Mouse (Mus musculus): ENCODE measurements around the gene Sema4c. TPM values are rescaled to one million over a fixed set of nuclear protein-coding genes. Genes with fewer than 3 reads are reported as not detected.

Sema4c gene
- polyA plus RNA-seq, 1 experiment = 16.8 TPM

- Histone ChIP-seq H3K27ac (ENCODE audit: control insufficient read depth, insufficient read depth, low read length) (no peak overlapping the region), H3K4me3 (ENCODE audit: control insufficient read depth, insufficient read depth, low read length) (no peak overlapping the region), H3K4me1 (replicated peaks; ENCODE audit: control insufficient read depth, insufficient read depth, low read length) (no peaks in the 10 kb centered on the region), H3K27me3 (ENCODE audit: control insufficient read depth, insufficient read depth, low read length) (no peaks in the 10 kb centered on the region), H3K36me3 (ENCODE audit: control insufficient read depth, insufficient read depth, low read length) (no peaks in the 10 kb centered on the region)
- DNase-seq = no peak
- TF ChIP-seq CTCF (IDR thresholded peaks at IDR 0.05; ENCODE audit: borderline replicate concordance, control insufficient read depth, extremely low read depth, insufficient read depth, low read length, poor library complexity) = no peak
- no peak for TF ChIP-seq POLR2A (IDR thresholded peaks at IDR 0.05; ENCODE audit: control insufficient read depth, extremely low read depth, insufficient read depth, low read length, poor library complexity)
- WGBS = 91% methylated on average over 21 of the region's 21 CpGs
Measured at GRCm38 (mm10) chr1:36567818-36568603, 9.9 kb upstream of the Sema4c start.

GRCm38 (mm10) chr1:36566425-36566824 is 8.3 kb upstream of the Sema4c start:
- H3K27me3 ChIP-seq (ENCODE audit: control insufficient read depth, insufficient read depth, low read length) = no peaks in the 10 kb centered on the region
- no peaks in the 10 kb centered on the region for H3K4me1 ChIP-seq (replicated peaks; ENCODE audit: control insufficient read depth, insufficient read depth, low read length)
- no peak for DNase-seq
- no peak overlapping the region for H3K4me3 ChIP-seq (ENCODE audit: control insufficient read depth, insufficient read depth, low read length)
- no peaks in the 10 kb centered on the region for H3K36me3 ChIP-seq (ENCODE audit: control insufficient read depth, insufficient read depth, low read length)
- TF ChIP-seq CTCF (IDR thresholded peaks at IDR 0.05; ENCODE audit: borderline replicate concordance, control insufficient read depth, extremely low read depth, insufficient read depth, low read length, poor library complexity) = no peak
- TF ChIP-seq POLR2A (IDR thresholded peaks at IDR 0.05; ENCODE audit: control insufficient read depth, extremely low read depth, insufficient read depth, low read length, poor library complexity) = no peak
- WGBS = 71% methylated on average over 2 of the region's 2 CpGs
- no peak overlapping the region for H3K27ac ChIP-seq (ENCODE audit: control insufficient read depth, insufficient read depth, low read length)

GRCm38 (mm10) chr1:36564101-36564500 is 6.0 kb upstream of the Sema4c start:
- Histone ChIP-seq H3K36me3 (ENCODE audit: control insufficient read depth, insufficient read depth, low read length) (no peaks in the 10 kb centered on the region), H3K27ac (ENCODE audit: control insufficient read depth, insufficient read depth, low read length) (no peak overlapping the region), H3K27me3 (ENCODE audit: control insufficient read depth, insufficient read depth, low read length) (no peaks in the 10 kb centered on the region), H3K4me3 (ENCODE audit: control insufficient read depth, insufficient read depth, low read length) (no peak overlapping the region), H3K4me1 (replicated peaks; ENCODE audit: control insufficient read depth, insufficient read depth, low read length) (peaks cover 8% of the 10 kb centered on the region; the same call in 1 of the 2 replicates)
- WGBS = 64% methylated on average over 6 of the region's 6 CpGs
- no peak for TF ChIP-seq CTCF (IDR thresholded peaks at IDR 0.05; ENCODE audit: borderline replicate concordance, control insufficient read depth, extremely low read depth, insufficient read depth, low read length, poor library complexity)
- TF ChIP-seq POLR2A (IDR thresholded peaks at IDR 0.05; ENCODE audit: control insufficient read depth, extremely low read depth, insufficient read depth, low read length, poor library complexity) = no peak
- no peak for DNase-seq

- Histone ChIP-seq H3K36me3 (ENCODE audit: control insufficient read depth, insufficient read depth, low read length) (no peaks in the 10 kb centered on the region), H3K4me1 (replicated peaks; ENCODE audit: control insufficient read depth, insufficient read depth, low read length) (peaks cover 12% of the 10 kb centered on the region), H3K27me3 (ENCODE audit: control insufficient read depth, insufficient read depth, low read length) (no peaks in the 10 kb centered on the region; the same call in 1 of the 2 replicates), H3K4me3 (ENCODE audit: control insufficient read depth, insufficient read depth, low read length) (no peak overlapping the region), H3K27ac (ENCODE audit: control insufficient read depth, insufficient read depth, low read length) (no peak overlapping the region)
- TF ChIP-seq CTCF (IDR thresholded peaks at IDR 0.05; ENCODE audit: borderline replicate concordance, control insufficient read depth, extremely low read depth, insufficient read depth, low read length, poor library complexity) = no peak
- no peak for TF ChIP-seq POLR2A (IDR thresholded peaks at IDR 0.05; ENCODE audit: control insufficient read depth, extremely low read depth, insufficient read depth, low read length, poor library complexity)
- DNase-seq = no peak
- WGBS = 75% methylated on average over 4 of the region's 4 CpGs
Measured at GRCm38 (mm10) chr1:36563632-36564031, 5.5 kb upstream of the Sema4c start.

- no peak overlapping the region for H3K4me3 ChIP-seq (ENCODE audit: control insufficient read depth, insufficient read depth, low read length)
- H3K4me1 ChIP-seq (replicated peaks; ENCODE audit: control insufficient read depth, insufficient read depth, low read length) = peaks cover 15% of the 10 kb centered on the region
- no peaks in the 10 kb centered on the region for H3K36me3 ChIP-seq (ENCODE audit: control insufficient read depth, insufficient read depth, low read length)
- TF ChIP-seq CTCF (IDR thresholded peaks at IDR 0.05; ENCODE audit: borderline replicate concordance, control insufficient read depth, extremely low read depth, insufficient read depth, low read length, poor library complexity) (no peak), POLR2A (IDR thresholded peaks at IDR 0.05; ENCODE audit: control insufficient read depth, extremely low read depth, insufficient read depth, low read length, poor library complexity) (no peak)
- H3K27me3 ChIP-seq (ENCODE audit: control insufficient read depth, insufficient read depth, low read length) = no peaks in the 10 kb centered on the region; the same call in 1 of the 2 replicates
- DNase-seq = no peak
- no peak overlapping the region for H3K27ac ChIP-seq (ENCODE audit: control insufficient read depth, insufficient read depth, low read length)
- WGBS = 93% methylated on average over 2 of the region's 2 CpGs
Measured at GRCm38 (mm10) chr1:36563197-36563596, 5.0 kb upstream of the Sema4c start.

GRCm38 (mm10) chr1:36562388-36562787 is 4.2 kb upstream of the Sema4c start:
- Histone ChIP-seq H3K4me3 (ENCODE audit: control insufficient read depth, insufficient read depth, low read length) (no peak overlapping the region), H3K27me3 (ENCODE audit: control insufficient read depth, insufficient read depth, low read length) (no peaks in the 10 kb centered on the region; the same call in 1 of the 2 replicates), H3K36me3 (ENCODE audit: control insufficient read depth, insufficient read depth, low read length) (no peaks in the 10 kb centered on the region), H3K27ac (ENCODE audit: control insufficient read depth, insufficient read depth, low read length) (no peak overlapping the region), H3K4me1 (replicated peaks; ENCODE audit: control insufficient read depth, insufficient read depth, low read length) (peaks cover 20% of the 10 kb centered on the region)
- 95% methylated on average over 4 of the region's 4 CpGs for WGBS
- no peak for TF ChIP-seq CTCF (IDR thresholded peaks at IDR 0.05; ENCODE audit: borderline replicate concordance, control insufficient read depth, extremely low read depth, insufficient read depth, low read length, poor library complexity)
- TF ChIP-seq POLR2A (IDR thresholded peaks at IDR 0.05; ENCODE audit: control insufficient read depth, extremely low read depth, insufficient read depth, low read length, poor library complexity) = no peak
- no peak for DNase-seq

All from thymus, adult 2 months (tissue).